Mouse (Mus musculus) kidney, postnatal 0 days (tissue): ENCODE measurements around the gene Slc16a6. TPM values are rescaled to one million over a fixed set of nuclear protein-coding genes. Genes with fewer than 3 reads are reported as not detected.
A peak's percentile ranks its signal among the peaks of the same experiment; 100 is the strongest.

Experiments
- ATAC-seq: fragments of 200-750 bp; cut with Nextera tagmentation; replicated peaks from 2 replicates; pipeline ENCODE4 v1.8.0; 2017; ENCODE audit warnings: low read depth, moderate number of reproducible peaks, moderate TSS enrichment, moderate library complexity; ENCODE audit not compliant: low FRiP score
- DNase-seq: peaks from one replicate; pipeline ENCODE4 v3.0.0-alpha.2; 2016; ENCODE audit warnings: low spot score
- H3K27ac ChIP-seq: fragments of 300-500 bp; sonication (generic); 2 replicates; pipeline ENCODE4 v1.5.1; 2014; ENCODE audit warnings: mild to moderate bottlenecking
- H3K27me3 ChIP-seq: fragments of 300-500 bp; sonication (generic); 2 replicates; pipeline ENCODE4 v1.6.1; 2014; ENCODE audit warnings: low read length, mixed read lengths; ENCODE audit not compliant: insufficient read depth
- H3K36me3 ChIP-seq: fragments of 300-500 bp; sonication (generic); 2 replicates; pipeline ENCODE4 v1.6.1; 2014; ENCODE audit warnings: low read length, mixed read lengths; ENCODE audit not compliant: insufficient read depth
- H3K4me1 ChIP-seq: fragments of 300-500 bp; sonication (generic); replicated peaks from 2 replicates; pipeline ENCODE4 v1.6.1; 2014; ENCODE audit warnings: antibody characterized with exemption, low read length, mixed read lengths; ENCODE audit not compliant: insufficient read depth
- H3K4me2 ChIP-seq: fragments of 300-500 bp; sonication (generic); 2 replicates; pipeline ENCODE4 v1.6.1; 2014; ENCODE audit warnings: mild to moderate bottlenecking, low read length, moderate library complexity, mixed read lengths
- H3K4me3 ChIP-seq: fragments of 300-500 bp; sonication (generic); replicated peaks from 2 replicates; pipeline ENCODE4 v1.5.1; 2014; ENCODE audit warnings: low read depth, low read length
- H3K9ac ChIP-seq: fragments of 300-500 bp; sonication (generic); 2 replicates; pipeline ENCODE4 v1.6.1; 2014; ENCODE audit warnings: low read depth, low read length
- H3K9me3 ChIP-seq: fragments of 300-500 bp; sonication (generic); replicated peaks from 2 replicates; pipeline ENCODE4 v1.6.1; 2016; ENCODE audit warnings: low read length, inconsistent platforms, mixed read lengths
- CTCF ChIP-seq: IDR thresholded peaks from 2 replicates; pipeline ENCODE4 v1.5.1; 2016; ENCODE audit warnings: antibody characterized with exemption, low read depth, mild to moderate bottlenecking, moderate library complexity
- WGBS: fragments of 180-500 bp; shearing (Covaris S2); extraction: QIAGEN DNeasy Blood & Tissue Kit; methylation state at CpG from one replicate; pipeline ENCODE4 v1.1.7; 2014; 5-methylcytosine and 5-hydroxymethylcytosine counted together
- polyA plus RNA-seq: library from polyadenylated mRNA; unstranded; fragments of >200 nt; fragmentation: Nextera tagmentation; extraction: Ambion mirVana; gene quantifications from 2 replicates; pipeline ENCODE4 v1.2.1, GENCODE M21; 2015

The Slc16a6 gene
- polyA plus RNA-seq, 1 experiment from 2014 or later = 5.3 TPM

DNA sequence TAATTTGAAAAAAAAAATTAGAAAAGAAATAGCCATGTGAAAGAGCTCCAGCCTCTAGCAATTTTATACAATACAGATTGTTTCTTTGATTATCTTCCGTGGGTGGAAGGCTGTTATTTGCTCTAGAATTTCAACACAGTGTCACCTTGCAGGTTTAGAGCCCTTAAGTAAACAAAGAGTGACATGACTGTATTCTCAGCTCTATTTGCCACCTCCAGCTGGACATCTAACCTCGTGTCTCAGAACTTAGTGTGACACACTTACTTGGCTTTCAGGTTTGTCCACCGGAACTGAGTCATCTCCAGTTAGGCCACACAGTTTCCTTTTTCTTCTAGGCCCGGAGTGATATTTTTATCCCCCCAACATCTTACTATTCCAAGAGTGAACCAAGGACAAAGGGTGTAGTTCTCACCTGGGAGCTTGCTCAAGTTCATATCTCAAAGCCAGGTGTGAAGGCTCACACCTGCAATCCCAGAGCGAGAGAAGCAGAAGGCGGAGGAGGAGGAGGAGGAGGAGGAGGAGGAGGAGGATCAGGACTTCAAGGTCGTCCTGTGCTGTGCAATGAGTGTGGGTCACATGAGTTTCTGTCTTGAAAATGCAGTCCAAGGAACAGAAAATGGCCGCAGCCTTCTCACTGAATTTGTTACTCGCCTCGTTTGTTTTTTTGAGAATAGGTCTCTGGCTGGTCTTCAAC lies 14.7 kb upstream of the Slc16a6 start:
- H3K36me3 ChIP-seq = no peaks in the 10 kb centered on the region
- no peak overlapping the region for H3K4me3 ChIP-seq
- H3K4me2 ChIP-seq = no peak overlapping the region
- DNase-seq (no peak), ATAC-seq (no peak)
- H3K4me1 ChIP-seq = no peaks in the 10 kb centered on the region
- 65% methylated on average over 10 of the region's 10 CpGs for WGBS
- no peak for TF ChIP-seq CTCF
- no peaks in the 10 kb centered on the region for H3K27me3 ChIP-seq
- no peak overlapping the region for H3K9ac ChIP-seq
- H3K9me3 ChIP-seq = no peaks in the 10 kb centered on the region
- H3K27ac ChIP-seq = no peak overlapping the region

DNA sequence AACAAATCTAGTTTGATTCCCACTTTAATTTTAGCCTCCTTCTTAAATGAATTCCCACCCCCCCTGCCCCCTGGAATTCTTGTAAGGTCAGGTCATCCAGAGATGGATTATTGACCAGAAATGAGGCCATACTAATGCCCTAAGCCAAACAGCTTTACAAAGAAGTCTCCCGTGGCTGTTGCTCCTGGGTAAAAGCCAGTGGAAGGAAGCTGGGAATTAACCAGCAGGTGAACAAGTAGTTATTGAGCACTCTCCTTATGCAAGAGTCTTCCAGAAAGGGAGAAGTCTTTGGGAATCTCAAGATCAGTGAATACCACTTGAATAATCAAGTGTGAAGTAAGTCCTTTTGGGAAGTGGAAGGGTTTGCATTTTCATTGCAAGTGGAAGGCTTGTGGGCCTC lies 13.7 kb upstream of the Slc16a6 start:
- H3K9me3 ChIP-seq = no peaks in the 10 kb centered on the region
- no peak overlapping the region for H3K27ac ChIP-seq
- DNase-seq (no peak), ATAC-seq (no peak)
- H3K4me3 ChIP-seq = no peak overlapping the region
- no peaks in the 10 kb centered on the region for H3K27me3 ChIP-seq
- 48% methylated on average over 1 of the region's 1 CpGs for WGBS
- no peaks in the 10 kb centered on the region for H3K36me3 ChIP-seq
- TF ChIP-seq CTCF = no peak
- no peak overlapping the region for H3K4me2 ChIP-seq
- no peaks in the 10 kb centered on the region for H3K4me1 ChIP-seq
- H3K9ac ChIP-seq = no peak overlapping the region

DNA sequence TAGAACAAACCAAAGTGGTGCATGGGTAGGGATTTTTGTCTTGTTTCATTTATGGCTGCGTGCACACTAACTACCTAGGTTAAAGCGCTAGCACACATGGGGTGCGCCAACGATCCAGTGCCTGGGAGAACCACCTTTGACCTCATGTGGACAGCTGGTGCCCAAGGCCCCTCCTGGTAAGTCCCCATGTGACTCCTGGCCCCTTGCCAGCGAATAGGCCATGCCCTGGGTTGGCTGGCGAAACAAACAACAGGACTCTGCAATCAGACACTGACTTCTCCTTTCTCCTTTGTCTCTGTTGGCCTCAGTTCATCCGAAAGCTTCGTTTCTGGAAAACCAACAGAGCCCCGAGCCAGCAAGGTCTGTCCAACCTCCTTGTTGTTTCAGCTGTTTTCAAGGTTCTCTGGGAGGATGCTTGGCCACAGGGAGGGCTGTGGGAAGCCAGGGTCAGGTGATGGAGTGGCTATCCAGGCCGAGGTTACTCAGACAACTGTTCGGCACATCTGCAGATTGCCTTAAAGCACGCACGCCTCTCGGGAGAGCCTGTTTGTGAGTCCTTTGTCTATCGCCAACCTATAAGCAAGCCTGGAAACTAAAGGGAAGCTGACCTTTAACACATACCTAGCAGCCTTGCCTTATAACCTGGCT lies 12.1 kb upstream of the Slc16a6 start:
- Histone ChIP-seq H3K9me3 (no peaks in the 10 kb centered on the region), H3K4me2 (no peak overlapping the region), H3K9ac (no peak overlapping the region), H3K4me3 (no peak overlapping the region), H3K36me3 (no peaks in the 10 kb centered on the region), H3K27ac (no peak overlapping the region), H3K4me1 (no peaks in the 10 kb centered on the region), H3K27me3 (no peaks in the 10 kb centered on the region)
- DNase-seq (peak; percentile 37), ATAC-seq (no peak)
- 55% methylated on average over 15 of the region's 15 CpGs for WGBS
- TF ChIP-seq CTCF = no peak

DNA sequence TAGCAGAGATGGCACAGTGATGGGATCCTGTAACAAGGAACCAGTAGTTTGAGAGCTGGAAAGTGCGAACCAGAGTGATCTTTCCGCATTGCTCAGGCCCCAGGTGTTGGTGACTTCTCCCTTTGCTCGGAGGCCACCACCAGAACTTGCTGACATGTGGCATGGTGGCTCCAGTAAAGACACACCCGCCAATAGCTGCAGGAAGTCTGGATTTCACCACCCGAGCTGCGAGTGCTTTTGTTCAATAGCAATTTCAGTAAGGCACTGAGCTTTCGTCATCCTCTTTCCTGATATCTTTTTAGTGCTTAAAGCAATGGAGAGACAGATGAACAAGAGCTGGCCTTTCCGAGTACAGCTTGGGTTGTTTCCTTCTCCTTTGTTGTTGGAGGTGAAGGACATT lies 7.0 kb upstream of the Slc16a6 start:
- Histone ChIP-seq H3K4me1 (no peaks in the 10 kb centered on the region), H3K27ac (no peak overlapping the region), H3K9ac (no peak overlapping the region), H3K4me2 (no peak overlapping the region), H3K27me3 (no peaks in the 10 kb centered on the region), H3K4me3 (no peak overlapping the region), H3K36me3 (no peaks in the 10 kb centered on the region), H3K9me3 (no peaks in the 10 kb centered on the region)
- no peak for TF ChIP-seq CTCF
- 80% methylated on average over 8 of the region's 8 CpGs for WGBS
- DNase-seq (no peak), ATAC-seq (no peak)

DNA sequence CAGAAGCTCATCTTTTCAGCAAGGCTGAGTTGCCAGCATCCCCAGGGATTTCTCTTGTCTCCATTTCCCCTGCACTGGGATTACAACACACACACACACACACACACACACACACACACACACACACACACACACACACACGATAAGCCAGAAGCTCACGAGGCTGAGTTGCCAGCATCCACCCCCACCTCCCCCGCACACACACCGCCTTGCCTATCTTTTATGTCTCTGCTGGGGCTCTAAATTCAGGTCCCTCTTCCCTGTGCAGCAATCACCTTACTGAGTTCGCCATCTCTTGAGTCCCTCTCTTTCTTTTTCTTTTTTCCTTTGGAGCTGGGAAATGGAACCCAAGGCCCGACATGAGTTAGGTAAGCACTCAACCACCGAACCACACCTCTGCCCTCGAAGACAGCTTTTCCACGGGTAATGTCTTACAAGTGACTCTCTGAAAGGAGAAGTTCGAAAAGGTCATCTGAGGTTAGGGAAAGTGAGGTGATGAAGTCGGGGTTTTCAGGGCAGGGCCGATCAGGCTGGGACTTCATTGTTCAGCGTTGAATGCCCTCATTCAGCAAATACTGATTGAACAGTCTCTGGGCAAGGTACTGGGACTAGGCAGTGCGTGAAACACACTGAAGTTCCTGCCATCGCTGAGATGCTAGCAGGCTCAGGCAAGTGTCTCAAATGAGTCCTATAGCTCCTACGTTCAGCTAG lies 6.3 kb upstream of the Slc16a6 start:
- DNase-seq (no peak), ATAC-seq (no peak)
- Histone ChIP-seq H3K27ac (no peak overlapping the region), H3K4me3 (no peak overlapping the region), H3K36me3 (no peaks in the 10 kb centered on the region), H3K4me2 (no peak overlapping the region), H3K9me3 (no peaks in the 10 kb centered on the region), H3K9ac (no peak overlapping the region), H3K4me1 (no peaks in the 10 kb centered on the region), H3K27me3 (no peaks in the 10 kb centered on the region)
- WGBS = 71% methylated on average over 16 of the region's 16 CpGs
- no peak for TF ChIP-seq CTCF

DNA sequence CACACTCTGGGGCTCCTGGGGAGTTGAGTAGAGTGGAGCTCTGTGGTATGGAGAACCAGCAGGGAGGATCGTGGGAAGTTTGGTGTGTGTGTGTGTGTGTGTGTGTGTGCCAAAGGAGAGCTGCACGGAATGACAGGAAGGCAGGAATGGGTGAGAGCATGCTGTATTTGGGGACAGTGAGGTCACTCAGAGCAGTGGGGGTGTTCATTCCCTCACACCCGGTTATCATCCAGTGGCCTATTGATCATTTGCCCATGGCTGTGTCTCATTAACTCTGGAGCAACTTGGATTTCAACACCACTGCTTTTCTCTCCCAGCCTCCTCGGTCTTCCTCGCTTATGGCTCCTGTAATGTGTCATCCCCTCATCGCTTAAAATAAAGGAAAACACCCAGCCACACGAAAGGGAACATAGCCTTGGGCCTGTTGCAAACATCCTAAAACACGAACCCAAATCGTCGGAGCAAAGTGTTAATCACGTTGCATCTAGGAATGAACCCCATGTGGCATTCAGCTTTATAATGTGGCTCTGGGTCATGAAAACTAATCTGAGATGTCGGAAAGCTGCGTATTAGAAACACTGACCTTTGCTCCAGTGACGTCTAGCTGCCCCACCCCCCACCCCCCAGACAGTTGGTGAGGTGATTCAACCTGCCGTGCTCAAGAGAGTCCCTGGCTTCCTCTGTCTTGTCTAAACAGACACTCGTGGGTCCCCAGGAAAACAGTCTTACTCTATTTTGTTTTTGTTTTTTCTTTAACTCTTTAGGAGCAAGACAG lies 4.4 kb upstream of the Slc16a6 start:
- no peaks in the 10 kb centered on the region for H3K27me3 ChIP-seq
- no peak for DNase-seq
- H3K9ac ChIP-seq = no peak overlapping the region
- H3K9me3 ChIP-seq = no peaks in the 10 kb centered on the region
- ATAC-seq = no peak
- TF ChIP-seq CTCF = no peak
- no peak overlapping the region for H3K4me3 ChIP-seq
- no peaks in the 10 kb centered on the region for H3K4me1 ChIP-seq
- WGBS = 31% methylated on average over 16 of the region's 16 CpGs
- H3K36me3 ChIP-seq = no peaks in the 10 kb centered on the region
- H3K4me2 ChIP-seq = no peak overlapping the region
- no peak overlapping the region for H3K27ac ChIP-seq
